In the genomic region with DNA sequence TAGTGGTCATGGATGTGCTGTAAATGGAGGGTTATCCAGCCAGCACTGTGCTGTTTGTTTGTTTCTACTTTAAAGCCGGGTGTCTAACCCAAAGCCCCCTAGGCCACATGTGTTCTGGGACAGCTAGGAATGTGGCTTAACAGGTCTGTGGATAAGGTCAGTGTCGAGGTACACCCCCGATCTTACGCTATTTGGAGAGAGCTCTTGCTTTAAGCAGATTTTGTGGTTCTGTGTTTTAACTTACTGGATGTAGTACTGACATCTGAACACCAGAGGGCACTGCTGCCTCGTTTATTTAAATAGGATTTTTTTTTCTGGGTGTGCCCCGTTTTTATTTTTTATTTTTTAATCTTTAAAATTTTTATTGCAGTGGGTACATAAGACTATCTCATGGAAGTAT, we compare ENCODE assay signal across 10 mouse cellular contexts. TPM values are rescaled to one million over a fixed set of nuclear protein-coding genes. Genes with fewer than 3 reads are reported as not detected.
DNase-seq lines count a peak whose midpoint lies in the region; ATAC-seq and TF ChIP-seq lines count a peak whose summit lies in the region.
"Had no signal": no experiment of that assay in that cellular context is flagged by ENCODE, and none has a peak within 500 bp of the region (broad histone marks: within the 10 kb centered on the region; RNA-seq: fewer than 3 reads in every experiment).

No protein-coding gene starts in this region.

- DNase-seq in heart, postnatal 0 days (ENCODE audit: low spot score): peak; percentile 39
- no peak for DNase-seq in heart, postnatal 25 days (ENCODE audit: low spot score)
- peak; percentile 31 for DNase-seq in thymus, postnatal 14 days
- DNase-seq in thymus, postnatal 36 days: no peak
- DNase-seq in adrenal gland, postnatal 4 days (ENCODE audit: low spot score in 2 of 2): no peak
- no peak for DNase-seq in cerebellum, adult 11 months

- TF ChIP-seq EP300 in heart, postnatal 0 days (IDR thresholded peaks at IDR 0.05; ENCODE audit: low read depth): no peak

- no peaks in the 10 kb centered on the region for H3K36me3 ChIP-seq in heart, postnatal 0 days (replicated peaks; ENCODE audit: control insufficient read depth, insufficient read depth, low read length)
- H3K36me3 ChIP-seq in megakaryocyte, embryonic 14.5 days (replicated peaks; ENCODE audit: low read length): no peaks in the 10 kb centered on the region
- H3K36me3 ChIP-seq: embryonic facial prominence, embryonic 12.5 days had no signal

- no peaks in the 10 kb centered on the region for H3K27me3 ChIP-seq in heart, postnatal 0 days (ENCODE audit: control insufficient read depth, insufficient read depth, low read length)
- H3K27me3 ChIP-seq in megakaryocyte, embryonic 14.5 days (replicated peaks): no peaks in the 10 kb centered on the region
- H3K27me3 ChIP-seq: embryonic facial prominence, embryonic 12.5 days had no signal

- WGBS in heart, postnatal 0 days: 18% methylated on average over 6 of the region's 6 CpGs

- H3K9ac ChIP-seq in heart, postnatal 0 days (replicated peaks; ENCODE audit: low read depth, low read length): no peak overlapping the region
- H3K9ac ChIP-seq: embryonic facial prominence, embryonic 12.5 days had no signal

- intact Hi-C loops in heart, postnatal 25 days (cut with DNase I): loop anchor here (2.0 kb wide), 1 partner anchor 62 kb away; no protein-coding TSS in a partner anchor

- no peak for ATAC-seq in heart, postnatal 0 days (ENCODE audit: insufficient read depth, low read depth)
- ATAC-seq in common myeloid progenitor, adult 5-6 weeks (replicated peaks; ENCODE audit: low read depth, poor library complexity, severe bottlenecking): peak; percentile 36; the same call in 1 of the 2 replicates

- H3K4me1 ChIP-seq in heart, postnatal 0 days (ENCODE audit: control insufficient read depth, insufficient read depth): no peaks in the 10 kb centered on the region
- H3K4me1 ChIP-seq in megakaryocyte, embryonic 14.5 days: peaks cover 62% of the 10 kb centered on the region

- H3K27ac ChIP-seq in heart, postnatal 0 days (ENCODE audit: low read depth): no peak overlapping the region
- H3K27ac ChIP-seq: embryonic facial prominence, embryonic 12.5 days had no signal

- H3K9me3 ChIP-seq in heart, postnatal 0 days (replicated peaks; ENCODE audit: control insufficient read depth, low read length): no peaks in the 10 kb centered on the region
- H3K9me3 ChIP-seq in megakaryocyte, embryonic 14.5 days: no peaks in the 10 kb centered on the region
- H3K9me3 ChIP-seq: embryonic facial prominence, embryonic 12.5 days had no signal

- no peak overlapping the region for H3K4me2 ChIP-seq in heart, postnatal 0 days (ENCODE audit: low read depth, low read length)
- H3K4me2 ChIP-seq: embryonic facial prominence, embryonic 12.5 days had no signal

- TF ChIP-seq CTCF in heart, postnatal 0 days (IDR thresholded peaks at IDR 0.05; ENCODE audit: low read depth): peak; percentile 50

- H3K4me3 ChIP-seq in heart, postnatal 0 days (ENCODE audit: low read depth, low read length): no peak overlapping the region
- peak overlapping the region; percentile 89 for H3K4me3 ChIP-seq in megakaryocyte, embryonic 14.5 days (replicated peaks)
- H3K4me3 ChIP-seq: embryonic facial prominence, embryonic 12.5 days had no signal

RNA-seq across cellular contexts. Expression of a gene that starts 21.2 kb away (rescaled TPM):
- total RNA-seq in heart, postnatal 0 days (2014; rRNA removed; ENCODE audit: low replicate concordance): 1.7 and 20.3 TPM in 2 replicates
- 2.9 and 3.1 TPM in 2 replicates for polyA plus RNA-seq in heart, postnatal 0 days (2015; fragmentation: Nextera tagmentation; extraction: Ambion mirVana)
- 10 to 100 TPM; 14.0 to 16.7 TPM for total RNA-seq in heart, postnatal 25 days (2021)
- 13.2 and 22.9 TPM in 2 replicates for total RNA-seq in common myeloid progenitor, adult 5-6 weeks (2017)
- 310 and 704 TPM in 2 replicates for polyA plus RNA-seq in megakaryocyte, embryonic 14.5 days (2012; ENCODE audit: insufficient read depth, low replicate concordance)
- 10 to 100 TPM; 20.4 to 22.1 TPM for total RNA-seq in adrenal gland, postnatal 4 days (2021)

RNA-seq across cellular contexts. Expression of a gene that starts 29.4 kb away (rescaled TPM):
- not detected in 2 replicates for total RNA-seq in heart, postnatal 0 days (2014; rRNA removed; ENCODE audit: low replicate concordance)
- 0.03 and 0.05 TPM in 2 replicates for polyA plus RNA-seq in heart, postnatal 0 days (2015; fragmentation: Nextera tagmentation; extraction: Ambion mirVana)
- total RNA-seq in heart, postnatal 25 days (2021): under 1 TPM in 1 of 2 experiments, not detected in 1; 0.06 TPM
- total RNA-seq in common myeloid progenitor, adult 5-6 weeks (2017): not detected in 2 replicates
- not detected in 2 replicates for polyA plus RNA-seq in megakaryocyte, embryonic 14.5 days (2012; ENCODE audit: insufficient read depth, low replicate concordance)
- under 1 TPM; 0.56 to 0.87 TPM for total RNA-seq in adrenal gland, postnatal 4 days (2021)
- polyA plus RNA-seq: spleen, adult 2 months had no signal

Comparison
In these comparisons a context has a peak if more than half of its experiments do, and no peak if none do; other contexts are left out.
1. DNase-seq: peak in heart, postnatal 0 days (single experiment) and thymus, postnatal 14 days (single experiment); none in heart, postnatal 25 days (single experiment), thymus, postnatal 36 days (0 of 2), adrenal gland, postnatal 4 days (0 of 2) and cerebellum, adult 11 months (single experiment).